ENCODE assay signal across 11 mouse cellular contexts in the genomic region with DNA sequence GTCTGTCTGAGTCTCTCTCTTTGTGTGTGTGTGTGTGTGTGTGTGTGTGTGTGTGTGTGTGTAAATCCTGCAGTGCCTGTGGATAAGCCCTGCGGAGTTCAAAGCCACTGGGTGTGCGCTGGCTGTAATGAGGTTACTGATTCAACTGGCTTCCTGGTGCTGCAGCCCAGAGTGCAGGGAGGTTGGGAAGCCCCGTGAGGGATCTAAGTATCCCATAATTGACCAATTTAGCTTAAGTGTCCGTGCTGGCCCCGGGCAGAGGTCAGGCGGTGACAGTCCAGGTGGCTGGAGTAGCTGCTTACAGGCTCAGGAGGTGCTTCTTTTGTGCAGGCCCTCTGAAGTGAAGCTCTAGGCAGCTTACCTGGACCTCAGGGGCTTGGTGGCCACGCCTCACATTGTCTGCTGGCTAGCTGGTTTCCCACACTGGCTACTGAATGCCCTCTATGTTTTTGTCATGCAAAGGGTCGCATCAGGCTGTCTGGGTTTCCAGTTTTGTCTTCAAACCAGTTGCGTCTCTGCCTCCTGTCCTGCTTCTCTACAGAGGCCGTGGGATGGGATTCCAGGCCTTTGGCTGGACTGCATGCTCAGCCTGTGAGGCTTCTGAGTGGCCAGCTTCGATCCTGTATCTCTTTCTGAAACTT. TPM values are rescaled to one million over a fixed set of nuclear protein-coding genes. Genes with fewer than 3 reads are reported as not detected.
DNase-seq lines count a peak whose midpoint lies in the region; ATAC-seq and TF ChIP-seq lines count a peak whose summit lies in the region.
"Had no signal": no experiment of that assay in that cellular context is flagged by ENCODE, and none has a peak within 500 bp of the region (broad histone marks: within the 10 kb centered on the region; RNA-seq: fewer than 3 reads in every experiment).

No protein-coding gene starts in this region.

- H3K4me3 ChIP-seq in gastrocnemius, adult 2 months = peak overlapping the region; percentile 30
- H3K4me3 ChIP-seq in liver, adult 2 months (ENCODE audit: insufficient read depth, low read depth, low read length) = no peak overlapping the region
- no peak overlapping the region for H3K4me3 ChIP-seq in embryonic facial prominence, embryonic 14.5 days (ENCODE audit: low read depth, low read length)
- H3K4me3 ChIP-seq in limb, embryonic 14.5 days (replicated peaks; ENCODE audit: low read length) = no peak overlapping the region
- H3K4me3 ChIP-seq: lung, embryonic 15.5 days had no signal

- TF ChIP-seq CTCF in gastrocnemius, adult 2 months (IDR thresholded peaks at IDR 0.05) = no peak
- TF ChIP-seq CTCF in liver, adult 2 months (IDR thresholded peaks at IDR 0.05; ENCODE audit: low read depth, low read length) = no peak

- H3K9me3 ChIP-seq in embryonic facial prominence, embryonic 14.5 days (ENCODE audit: control insufficient read depth, low read length) = no peaks in the 10 kb centered on the region
- H3K9me3 ChIP-seq in limb, embryonic 14.5 days (ENCODE audit: control insufficient read depth, low read length) = no peaks in the 10 kb centered on the region
- H3K9me3 ChIP-seq: lung, embryonic 15.5 days had no signal

- intact Hi-C loops in gastrocnemius, adult 2 months (cut with DNase I) = no loop called here

- no peak for TF ChIP-seq POLR2A in liver, adult 2 months (IDR thresholded peaks at IDR 0.05; ENCODE audit: extremely low read depth, insufficient read depth, low read length)
- TF ChIP-seq POLR2A in limb, embryonic 14.5 days (IDR thresholded peaks at IDR 0.05; ENCODE audit: borderline replicate concordance, extremely low read depth, insufficient read depth, insufficient read length) = no peak

- H3K27ac ChIP-seq in gastrocnemius, adult 2 months = peak overlapping the region; percentile 97
- H3K27ac ChIP-seq in liver, adult 2 months (replicated peaks; ENCODE audit: insufficient read depth, low read depth, low read length) = peak overlapping the region; percentile 70
- H3K27ac ChIP-seq in embryonic facial prominence, embryonic 14.5 days (replicated peaks; ENCODE audit: low read depth, low read length) = no peak overlapping the region
- no peak overlapping the region for H3K27ac ChIP-seq in limb, embryonic 14.5 days (replicated peaks; ENCODE audit: low read depth, low read length)
- H3K27ac ChIP-seq: lung, embryonic 15.5 days had no signal

- H3K4me2 ChIP-seq in embryonic facial prominence, embryonic 14.5 days (ENCODE audit: low read depth, low read length) = no peak overlapping the region
- no peak overlapping the region for H3K4me2 ChIP-seq in limb, embryonic 14.5 days (replicated peaks; ENCODE audit: low read depth, low read length, severe bottlenecking)
- H3K4me2 ChIP-seq: lung, embryonic 15.5 days had no signal

- no peaks in the 10 kb centered on the region for H3K36me3 ChIP-seq in liver, adult 2 months (ENCODE audit: control insufficient read depth, insufficient read depth, low read length)
- H3K36me3 ChIP-seq in embryonic facial prominence, embryonic 14.5 days (ENCODE audit: control insufficient read depth, insufficient read depth, low read length) = no peaks in the 10 kb centered on the region
- H3K36me3 ChIP-seq in limb, embryonic 14.5 days (ENCODE audit: control insufficient read depth, insufficient read depth, low read length) = no peaks in the 10 kb centered on the region
- H3K36me3 ChIP-seq: lung, embryonic 15.5 days had no signal

- H3K9ac ChIP-seq in liver, adult 2 months (ENCODE audit: low read depth, low read length) = peak overlapping the region; percentile 52
- 0 out of 2 replicates have a peak overlapping the region, but pooled peaks have one; percentile 25 for H3K9ac ChIP-seq in embryonic facial prominence, embryonic 14.5 days (ENCODE audit: low read depth, low read length)
- 0 out of 2 replicates have a peak overlapping the region, but pooled peaks have one; percentile 9 for H3K9ac ChIP-seq in limb, embryonic 14.5 days (ENCODE audit: low read depth, low read length, severe bottlenecking)
- H3K9ac ChIP-seq: lung, embryonic 15.5 days had no signal

- H3K79me2 ChIP-seq in liver, adult 2 months (ENCODE audit: control insufficient read depth, insufficient read depth, low read length) = peaks cover 95% of the 10 kb centered on the region

- no peak for ATAC-seq in embryonic facial prominence, embryonic 14.5 days (ENCODE audit: low read depth)
- no peak for ATAC-seq in limb, embryonic 14.5 days (ENCODE audit: low FRiP score, low read depth)
- ATAC-seq: forebrain, embryonic 16.5 days; midbrain, embryonic 16.5 days had no signal

- 14% methylated on average over 11 of the region's 11 CpGs for WGBS in liver, adult 2 months
- WGBS in embryonic facial prominence, embryonic 14.5 days = 35% methylated on average over 11 of the region's 11 CpGs
- 48% methylated on average over 11 of the region's 11 CpGs for WGBS in limb, embryonic 14.5 days

- DNase-seq in gastrocnemius, adult 2 months = peak; percentile 19
- no peak for DNase-seq in gastrocnemius, adult 18-20 months (ENCODE audit: low spot score)
- DNase-seq in liver, adult 2 months (ENCODE audit: extremely low read depth, low read depth, low spot score) = peak; percentile 52
- no peak for DNase-seq in liver
- no peak for DNase-seq in embryonic facial prominence, embryonic 14.5 days (ENCODE audit: low spot score)
- no peak for DNase-seq in limb, embryonic 14.5 days (ENCODE audit: low spot score)
- DNase-seq in adrenal gland, adult 8-10 months = no peak
- no peak for DNase-seq in right cerebral cortex, adult 18-20 months

- H3K27me3 ChIP-seq in liver, adult 2 months (ENCODE audit: control insufficient read depth, insufficient read depth, low read length) = no peaks in the 10 kb centered on the region
- H3K27me3 ChIP-seq in embryonic facial prominence, embryonic 14.5 days (replicated peaks; ENCODE audit: control insufficient read depth, insufficient read depth, low read length) = no peaks in the 10 kb centered on the region
- H3K27me3 ChIP-seq in limb, embryonic 14.5 days (ENCODE audit: control insufficient read depth, insufficient read depth, low read length) = no peaks in the 10 kb centered on the region
- H3K27me3 ChIP-seq: lung, embryonic 15.5 days had no signal

- H3K4me1 ChIP-seq in liver, adult 2 months (ENCODE audit: control insufficient read depth, insufficient read depth, low read length) = peaks cover 84% of the 10 kb centered on the region
- peaks cover 67% of the 10 kb centered on the region for H3K4me1 ChIP-seq in embryonic facial prominence, embryonic 14.5 days (ENCODE audit: control insufficient read depth, insufficient read depth, low read length)
- peaks cover 93% of the 10 kb centered on the region for H3K4me1 ChIP-seq in limb, embryonic 14.5 days (ENCODE audit: control insufficient read depth, insufficient read depth, low read length)

RNA-seq across cellular contexts. Expression of gene Rxra, which starts 7.9 kb away (rescaled TPM):
- total RNA-seq in gastrocnemius, adult 2 months (2021) = 100 to 1,000 TPM; 118 to 120 TPM
- total RNA-seq in gastrocnemius, adult 18-20 months (2021) = 100 to 1,000 TPM; 129 to 134 TPM
- total RNA-seq in liver, adult 2 months (2014; rRNA removed) = 108 and 124 TPM in 2 replicates
- 303 and 313 TPM in 2 replicates for polyA plus RNA-seq in liver, adult 2 months (2012; rRNA removed)
- 11.3 and 11.5 TPM in 2 replicates for polyA plus RNA-seq in embryonic facial prominence, embryonic 14.5 days (2014; fragmentation: Nextera tagmentation; extraction: Ambion mirVana)
- 56.8 and 80.3 TPM in 2 replicates for polyA plus RNA-seq in limb, embryonic 14.5 days (2012; rRNA removed)
- 13.8 and 17.0 TPM in 2 replicates for polyA plus RNA-seq in limb, embryonic 14.5 days (2014; fragmentation: Nextera tagmentation; extraction: Ambion mirVana)
- 10 to 100 TPM; 51.3 to 64.4 (median 56.7) TPM for total RNA-seq in adrenal gland, adult 8-10 months (2022)

Comparison
In these comparisons a context has a peak if more than half of its experiments do, and no peak if none do; other contexts are left out.
1. DNase-seq: peak in gastrocnemius, adult 2 months (single experiment) and liver, adult 2 months (single experiment); none in gastrocnemius, adult 18-20 months (single experiment), liver (single experiment), embryonic facial prominence, embryonic 14.5 days (single experiment), limb, embryonic 14.5 days (single experiment), adrenal gland, adult 8-10 months (single experiment) and right cerebral cortex, adult 18-20 months (single experiment).
2. H3K27ac ChIP-seq: peak in gastrocnemius, adult 2 months (single experiment) and liver, adult 2 months (single experiment); none in embryonic facial prominence, embryonic 14.5 days (single experiment) and limb, embryonic 14.5 days (single experiment).
3. Peak in every context shown above with its lines, with median percentiles within 50 percentile points of each other: H3K9ac ChIP-seq.